Mouse (Mus musculus) kidney, adult 18-20 months (tissue): ENCODE results near the gene Slc4a4.

ENCODE experiments used
- DNase-seq: peaks from one replicate; pipeline ENCODE4 v3.0.0; 2021

Gene Slc4a4

GRCm38 (mm10) chr5:89198501-89198900 lies 311.9 kb downstream of the Slc4a4 start:
- DNase-seq: no peak

GRCm38 (mm10) chr5:89209973-89210703 lies 323.5 kb downstream of the Slc4a4 start:
- DNase-seq: no peak

GRCm38 (mm10) chr5:89211057-89211456 lies 324.4 kb downstream of the Slc4a4 start:
- no peak for DNase-seq

GRCm38 (mm10) chr5:89218222-89218621 lies 331.6 kb downstream of the Slc4a4 start:
- peak; percentile 61 for DNase-seq

GRCm38 (mm10) chr5:89218709-89219108 lies 332.1 kb downstream of the Slc4a4 start:
- DNase-seq: no peak

- no peak for DNase-seq
Observed at GRCm38 (mm10) chr5:89221658-89222057, 335.0 kb downstream of the Slc4a4 start.

- DNase-seq: no peak
Observed at GRCm38 (mm10) chr5:89223061-89223740, 336.6 kb downstream of the Slc4a4 start.

GRCm38 (mm10) chr5:89223744-89224368 lies 337.2 kb downstream of the Slc4a4 start:
- DNase-seq: no peak

- no peak for DNase-seq
Observed at GRCm38 (mm10) chr5:89227948-89228347, 341.3 kb downstream of the Slc4a4 start.

- no peak for DNase-seq
Observed at GRCm38 (mm10) chr5:89229606-89230005, 343.0 kb downstream of the Slc4a4 start.

GRCm38 (mm10) chr5:89232313-89232712 lies 345.7 kb downstream of the Slc4a4 start:
- DNase-seq: no peak

GRCm38 (mm10) chr5:89251806-89252205 lies 365.2 kb downstream of the Slc4a4 start:
- DNase-seq: no peak

GRCm38 (mm10) chr5:89259804-89260492 lies 373.3 kb downstream of the Slc4a4 start:
- DNase-seq: no peak

- DNase-seq: peak; percentile 18
Observed at GRCm38 (mm10) chr5:89277049-89277448, 390.4 kb downstream of the Slc4a4 start.

GRCm38 (mm10) chr5:89277616-89278015 lies 391.0 kb downstream of the Slc4a4 start:
- DNase-seq: peak; percentile 44

GRCm38 (mm10) chr5:89278309-89278708 lies 391.7 kb downstream of the Slc4a4 start:
- DNase-seq: no peak

- no peak for DNase-seq
Observed at GRCm38 (mm10) chr5:89280312-89280863, 393.8 kb downstream of the Slc4a4 start.
